Mouse (Mus musculus) CH12.LX (cell line): ENCODE data around the gene Ptpn5.

Experiments
- EP300 ChIP-seq: IDR thresholded peaks from 2 replicates; pipeline ENCODE4 v1.6.1; 2011; ENCODE audit warnings: low read length, improper control_type of control experiment
- POLR2A ChIP-seq: IDR thresholded peaks from 2 replicates; pipeline ENCODE4 v1.6.1; 2011; ENCODE audit warnings: low read depth, mild to moderate bottlenecking, improper control_type of control experiment, low read length
- ZKSCAN1 ChIP-seq: IDR thresholded peaks from 2 replicates; pipeline ENCODE4 v1.6.1; 2012; ENCODE audit warnings: low read depth, inconsistent platforms, low read length, improper control_type of control experiment, borderline replicate concordance

GRCm38 (mm10) chr7:47067879-47068278, 65.6 kb downstream of the Ptpn5 start:
- TF ChIP-seq POLR2A (no peak), ZKSCAN1 (no peak), EP300 (no peak)
